Mouse (Mus musculus) brain, embryonic 14.5 days (tissue): ENCODE data around the gene Fam20a. TPM values are rescaled to one million over a fixed set of nuclear protein-coding genes. Genes with fewer than 3 reads are reported as not detected.

Experiments used
- DNase-seq: peaks from one replicate; pipeline ENCODE4 v3.0.0-alpha.2; 2011; ENCODE audit warnings: low read depth
- CTCF ChIP-seq: fragments of 200-500 bp; IDR thresholded peaks from 2 replicates; pipeline ENCODE4 v1.5.1; 2012; ENCODE audit warnings: inconsistent platforms, mild to moderate bottlenecking, moderate library complexity, borderline replicate concordance; ENCODE audit not compliant: insufficient read depth, insufficient read length; ENCODE audit errors: extremely low read depth
- POLR2A ChIP-seq: fragments of 200-500 bp; IDR thresholded peaks from 2 replicates; pipeline ENCODE4 v1.6.1; 2012; ENCODE audit warnings: mild to moderate bottlenecking, inconsistent platforms, borderline replicate concordance; ENCODE audit not compliant: poor library complexity, insufficient read depth, insufficient read length, severe bottlenecking; ENCODE audit errors: extremely low read depth
- polyA plus RNA-seq: library from polyadenylated mRNA; depleted of rRNA; stranded (reverse); fragments of >200 nt; gene quantifications from 2 replicates; pipeline ENCODE4 v1.2.3, GENCODE M21; 2012

Gene Fam20a
- polyA plus RNA-seq, 1 experiment: 4.3 TPM

- no peak for DNase-seq
These were observed 12.3 kb upstream of the Fam20a start for GRCm38 (mm10) chr11:109734341-109734740.

GRCm38 (mm10) chr11:109732726-109733438, 10.8 kb upstream of the Fam20a start:
- TF ChIP-seq POLR2A (no peak), CTCF (no peak)
- DNase-seq: no peak

More at GRCm38 (mm10) chr11:109734341-109734740, 12.3 kb upstream of the Fam20a start:
- TF ChIP-seq CTCF: no peak
- TF ChIP-seq POLR2A: no peak

- DNase-seq: peak; percentile 19
- TF ChIP-seq POLR2A: no peak
- TF ChIP-seq CTCF: no peak
These were observed 6.3 kb upstream of the Fam20a start for GRCm38 (mm10) chr11:109728371-109728770.

GRCm38 (mm10) chr11:109722711-109723110, 632 bp upstream of the Fam20a start:
- DNase-seq: no peak
- no peak for TF ChIP-seq CTCF
- no peak for TF ChIP-seq POLR2A

GRCm38 (mm10) chr11:109721320-109721780, 729 bp downstream of the Fam20a start:
- TF ChIP-seq POLR2A: no peak
- TF ChIP-seq CTCF: no peak
- peak; percentile 39 for DNase-seq

GRCm38 (mm10) chr11:109720809-109721319, 1.2 kb downstream of the Fam20a start:
- TF ChIP-seq POLR2A (no peak), CTCF (no peak)
- peak; percentile 20 for DNase-seq

- DNase-seq: no peak
- TF ChIP-seq CTCF (no peak), POLR2A (no peak)
These were observed 2.7 kb downstream of the Fam20a start for GRCm38 (mm10) chr11:109719399-109719798.

GRCm38 (mm10) chr11:109717966-109718895, 3.8 kb downstream of the Fam20a start:
- peak; percentile 66 for DNase-seq

GRCm38 (mm10) chr11:109717448-109717847, 4.6 kb downstream of the Fam20a start:
- no peak for TF ChIP-seq CTCF
- TF ChIP-seq POLR2A: no peak
- peak; percentile 45 for DNase-seq

More at GRCm38 (mm10) chr11:109717966-109718895, 3.8 kb downstream of the Fam20a start:
- TF ChIP-seq POLR2A: no peak
- TF ChIP-seq CTCF: no peak

- no peak for TF ChIP-seq POLR2A
- DNase-seq: no peak
These were observed 5.1 kb downstream of the Fam20a start for GRCm38 (mm10) chr11:109716981-109717380.

GRCm38 (mm10) chr11:109715311-109715781, 6.7 kb downstream of the Fam20a start:
- no peak for TF ChIP-seq POLR2A
- TF ChIP-seq CTCF: no peak
- no peak for DNase-seq

- no peak for TF ChIP-seq CTCF
- TF ChIP-seq POLR2A: no peak
- DNase-seq: peak; percentile 23
These were observed 7.5 kb downstream of the Fam20a start for GRCm38 (mm10) chr11:109714341-109715247.
